Mouse (Mus musculus) brain, embryonic 14.5 days (tissue): ENCODE measurements around the gene Tspan6.

Source experiments
- CTCF ChIP-seq: fragments of 200-500 bp; IDR thresholded peaks from 2 replicates; pipeline ENCODE4 v1.5.1; 2012; ENCODE audit warnings: inconsistent platforms, mild to moderate bottlenecking, moderate library complexity, borderline replicate concordance; ENCODE audit not compliant: insufficient read depth, insufficient read length; ENCODE audit errors: extremely low read depth
- POLR2A ChIP-seq: fragments of 200-500 bp; IDR thresholded peaks from 2 replicates; pipeline ENCODE4 v1.6.1; 2012; ENCODE audit warnings: mild to moderate bottlenecking, inconsistent platforms, borderline replicate concordance; ENCODE audit not compliant: poor library complexity, insufficient read depth, insufficient read length, severe bottlenecking; ENCODE audit errors: extremely low read depth

DNA sequence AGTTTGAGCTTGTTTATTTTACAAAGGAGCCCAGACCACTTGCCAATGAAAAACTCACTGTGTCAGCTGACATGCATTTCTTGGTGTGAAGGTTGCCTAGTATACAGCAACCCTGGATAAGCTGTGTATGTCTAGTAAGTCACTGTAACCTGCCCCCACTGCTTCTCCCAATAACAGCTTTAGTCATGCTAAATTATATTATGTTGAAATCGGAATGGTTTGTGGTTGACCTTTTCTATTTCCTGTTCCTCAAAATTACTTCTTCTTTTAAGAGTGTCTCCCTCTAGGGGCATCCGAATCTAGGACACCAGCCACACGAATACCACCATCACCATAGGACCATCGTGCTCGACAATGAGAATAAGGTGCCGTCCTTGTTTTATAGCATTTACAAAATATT is 28.5 kb downstream of the Tspan6 start:
- TF ChIP-seq CTCF = no peak
- TF ChIP-seq POLR2A = no peak
